Mouse (Mus musculus): ENCODE results near the gene Gm11541.

DNA sequence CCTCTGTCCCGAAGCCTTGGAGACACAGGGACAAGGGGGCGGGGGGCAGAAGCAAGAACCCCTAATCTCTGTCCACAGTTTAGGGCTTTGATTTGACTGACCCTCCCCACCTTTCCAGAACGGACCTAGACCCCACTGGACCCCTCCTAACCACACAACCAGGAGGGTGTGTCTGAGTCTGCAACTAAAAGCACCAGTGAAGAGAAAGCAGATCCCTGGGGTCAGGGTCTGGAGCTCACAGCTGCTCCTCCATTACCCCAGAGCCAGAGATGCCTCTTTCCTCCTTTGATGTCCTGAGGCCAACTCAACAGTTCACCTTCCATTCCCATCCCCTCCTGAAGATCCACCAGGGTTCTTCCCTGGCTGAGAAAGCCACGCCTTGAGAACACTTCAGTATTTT lies 28.0 kb downstream of the Gm11541 start:
- TF ChIP-seq EP300 (IDR thresholded peaks at IDR 0.05) (no peak), CTCF (IDR thresholded peaks at IDR 0.05) (no peak)

All from lung, postnatal 0 days (tissue).